Mouse (Mus musculus) forebrain, embryonic 10.5 days (tissue): Measurements from ENCODE around the gene Gria4. TPM values are rescaled to one million over a fixed set of nuclear protein-coding genes. Genes with fewer than 3 reads are reported as not detected.

ENCODE experiments used
- DNase-seq: peaks from one replicate; pipeline ENCODE4 v3.0.0-alpha.2; 2017; ENCODE audit warnings: low spot score; ENCODE audit errors: extremely low spot score
- H3K27ac ChIP-seq: fragments of 300-500 bp; sonication (generic); 2 replicates; pipeline ENCODE4 v1.5.1; 2016; ENCODE audit warnings: mild to moderate bottlenecking
- H3K27me3 ChIP-seq: fragments of 300-500 bp; sonication (generic); 2 replicates; pipeline ENCODE4 v1.6.1; 2016; ENCODE audit warnings: mild to moderate bottlenecking; ENCODE audit not compliant: poor library complexity, severe bottlenecking
- H3K36me3 ChIP-seq: fragments of 300-500 bp; sonication (generic); replicated peaks from 2 replicates; pipeline ENCODE4 v1.6.1; 2016; ENCODE audit warnings: mild to moderate bottlenecking, moderate library complexity
- H3K4me1 ChIP-seq: fragments of 300-500 bp; sonication (generic); 2 replicates; pipeline ENCODE4 v1.6.1; 2016
- H3K4me3 ChIP-seq: fragments of 300-500 bp; sonication (generic); 2 replicates; pipeline ENCODE4 v1.5.1; 2016; ENCODE audit warnings: mild to moderate bottlenecking, moderate library complexity
- H3K9me3 ChIP-seq: fragments of 300-500 bp; sonication (generic); 2 replicates; pipeline ENCODE4 v1.6.1; 2016; ENCODE audit warnings: mild to moderate bottlenecking, moderate library complexity
- WGBS: fragments of 180-500 bp; shearing (Covaris S2); methylation state at CpG from one replicate; pipeline ENCODE4 v1.1.7; 2016; 5-methylcytosine and 5-hydroxymethylcytosine counted together
- polyA plus RNA-seq: library from polyadenylated mRNA; unstranded; fragments of >200 nt; fragmentation: Nextera tagmentation; extraction: Ambion mirVana; gene quantifications from 2 replicates; pipeline ENCODE4 v1.2.1, GENCODE M21; 2016

Gene Gria4
- polyA plus RNA-seq, 1 experiment from 2014 or later, result 3.1 TPM

GRCm38 (mm10) chr9:4665691-4666090, 130.3 kb downstream of the Gria4 start:
- no peaks in the 10 kb centered on the region for H3K36me3 ChIP-seq
- no peak overlapping the region for H3K27ac ChIP-seq
- no peaks in the 10 kb centered on the region for H3K27me3 ChIP-seq
- H3K4me3 ChIP-seq, result no peak overlapping the region
- WGBS, result 86% methylated on average over 2 of the region's 2 CpGs
- DNase-seq, result no peak
- no peaks in the 10 kb centered on the region for H3K9me3 ChIP-seq
- no peaks in the 10 kb centered on the region for H3K4me1 ChIP-seq

DNA sequence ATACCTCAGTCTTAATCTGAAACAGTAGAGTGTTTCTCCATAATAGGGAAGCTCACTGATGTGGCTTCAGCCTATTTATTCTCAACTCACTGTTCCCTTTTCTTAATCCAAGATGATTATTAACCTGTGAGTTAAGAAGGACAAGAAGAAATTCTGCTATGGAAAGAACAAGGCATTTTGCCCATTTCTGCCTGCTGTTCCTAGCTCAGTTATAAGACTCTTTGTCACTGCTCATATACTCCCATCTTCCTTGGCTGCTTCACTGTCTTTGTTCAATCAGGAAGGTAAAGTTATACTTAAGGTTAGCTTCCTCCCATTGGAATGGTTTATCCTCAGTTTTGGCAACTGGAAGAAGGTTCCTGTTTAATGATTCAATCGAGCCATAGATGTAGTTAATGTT, 133.6 kb downstream of the Gria4 start:
- H3K36me3 ChIP-seq, result no peaks in the 10 kb centered on the region
- no peaks in the 10 kb centered on the region for H3K9me3 ChIP-seq
- DNase-seq, result no peak
- no peaks in the 10 kb centered on the region for H3K4me1 ChIP-seq
- 91% methylated on average over 1 of the region's 1 CpGs for WGBS
- no peak overlapping the region for H3K27ac ChIP-seq
- H3K4me3 ChIP-seq, result no peak overlapping the region
- H3K27me3 ChIP-seq, result no peaks in the 10 kb centered on the region

- H3K4me1 ChIP-seq, result no peaks in the 10 kb centered on the region
- H3K27ac ChIP-seq, result no peak overlapping the region
- no peak for DNase-seq
- H3K9me3 ChIP-seq, result no peaks in the 10 kb centered on the region
- no peaks in the 10 kb centered on the region for H3K36me3 ChIP-seq
- H3K27me3 ChIP-seq, result no peaks in the 10 kb centered on the region
- no peak overlapping the region for H3K4me3 ChIP-seq
These were observed 137.1 kb downstream of the Gria4 start for GRCm38 (mm10) chr9:4658951-4659350.

- 50% methylated on average over 1 of the region's 1 CpGs for WGBS
- no peak overlapping the region for H3K27ac ChIP-seq
- no peaks in the 10 kb centered on the region for H3K9me3 ChIP-seq
- H3K4me3 ChIP-seq, result no peak overlapping the region
- no peaks in the 10 kb centered on the region for H3K4me1 ChIP-seq
- H3K36me3 ChIP-seq, result no peaks in the 10 kb centered on the region
- no peak for DNase-seq
- no peaks in the 10 kb centered on the region for H3K27me3 ChIP-seq
These were observed 141.7 kb downstream of the Gria4 start for GRCm38 (mm10) chr9:4654333-4654732.

DNA sequence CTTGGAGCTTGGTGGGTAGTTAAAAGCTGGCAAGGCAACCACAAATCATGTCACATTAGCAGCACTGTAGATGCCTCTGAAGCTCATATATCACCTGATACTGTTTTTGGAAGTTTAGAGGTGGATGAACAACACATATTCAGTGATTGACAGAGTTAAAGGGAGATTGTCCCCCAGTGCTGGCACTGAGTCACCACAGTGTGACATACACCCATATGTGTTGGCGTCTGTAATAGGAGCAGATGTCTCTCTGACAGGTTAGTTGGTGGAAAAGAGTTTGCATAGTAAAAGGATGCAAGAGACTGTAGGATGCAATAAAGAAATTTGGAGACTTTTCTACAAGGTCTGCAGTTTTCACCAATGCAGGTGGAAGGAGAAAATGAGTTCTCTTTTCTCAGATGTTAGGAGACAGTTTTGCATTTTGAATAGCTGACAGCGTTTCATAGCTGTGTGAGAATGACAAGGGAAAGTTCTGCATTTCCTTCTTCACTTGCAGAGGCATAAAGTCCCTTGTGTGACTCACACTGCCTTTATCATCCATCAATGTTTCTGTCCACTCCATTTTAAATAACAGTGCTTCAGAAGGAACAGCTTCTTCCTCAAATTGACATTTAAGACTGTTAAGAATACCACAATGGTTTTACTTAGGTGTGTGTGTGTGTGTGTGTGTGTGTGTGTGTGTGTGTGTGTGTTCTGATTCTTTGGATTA, 156.7 kb downstream of the Gria4 start:
- WGBS, result 84% methylated on average over 2 of the region's 2 CpGs
- no peak overlapping the region for H3K27ac ChIP-seq
- DNase-seq, result no peak
- no peaks in the 10 kb centered on the region for H3K9me3 ChIP-seq
- no peaks in the 10 kb centered on the region for H3K36me3 ChIP-seq
- H3K27me3 ChIP-seq, result no peaks in the 10 kb centered on the region
- H3K4me1 ChIP-seq, result no peaks in the 10 kb centered on the region
- no peak overlapping the region for H3K4me3 ChIP-seq

DNA sequence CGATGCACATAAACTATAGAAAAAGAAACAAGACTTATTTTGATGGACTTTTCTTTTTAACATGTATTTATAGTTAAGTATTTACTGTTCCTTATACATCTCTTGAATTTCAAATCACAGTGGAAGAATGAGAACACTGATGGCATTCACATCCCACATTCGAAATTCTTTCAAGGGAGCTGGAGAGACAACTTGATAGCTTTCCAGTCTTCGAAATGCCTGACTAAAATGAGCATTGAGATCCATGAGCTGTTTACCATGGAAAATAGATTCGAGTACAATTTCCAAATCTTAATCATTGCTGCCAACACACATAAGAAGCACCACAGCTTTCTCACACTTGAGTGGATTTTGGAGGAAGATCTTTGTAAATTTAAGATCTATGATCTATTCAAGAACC, 164.1 kb downstream of the Gria4 start:
- Histone ChIP-seq H3K36me3 (no peaks in the 10 kb centered on the region), H3K27me3 (no peaks in the 10 kb centered on the region), H3K4me3 (no peak overlapping the region), H3K4me1 (no peaks in the 10 kb centered on the region), H3K27ac (no peak overlapping the region), H3K9me3 (no peaks in the 10 kb centered on the region)
- WGBS, result 83% methylated on average over 4 of the region's 4 CpGs
- no peak for DNase-seq

DNA sequence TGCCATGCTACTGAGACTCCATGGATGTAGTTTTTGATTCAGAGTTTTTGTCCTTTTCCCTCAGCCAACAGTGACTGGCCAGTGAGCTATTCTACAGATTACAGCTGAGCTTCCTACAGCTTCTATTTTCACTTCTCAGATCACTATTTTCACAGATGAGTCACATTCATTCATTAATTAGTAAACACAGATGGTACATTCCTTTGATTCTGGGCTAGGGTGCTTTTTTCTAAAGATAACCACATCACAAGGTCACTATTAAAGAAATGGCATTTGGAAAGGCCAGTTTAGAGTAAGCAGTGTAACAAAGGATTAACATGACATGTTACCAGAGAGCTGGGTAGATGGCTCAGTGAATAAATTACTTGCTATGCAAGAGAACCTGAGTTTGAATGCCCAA, 180.7 kb downstream of the Gria4 start:
- Histone ChIP-seq H3K9me3 (no peaks in the 10 kb centered on the region), H3K27ac (no peak overlapping the region), H3K36me3 (no peaks in the 10 kb centered on the region), H3K4me1 (no peaks in the 10 kb centered on the region), H3K4me3 (no peak overlapping the region), H3K27me3 (no peaks in the 10 kb centered on the region)
- no peak for DNase-seq

- H3K9me3 ChIP-seq, result no peaks in the 10 kb centered on the region
- H3K4me3 ChIP-seq, result no peak overlapping the region
- no peaks in the 10 kb centered on the region for H3K4me1 ChIP-seq
- H3K27me3 ChIP-seq, result no peaks in the 10 kb centered on the region
- H3K36me3 ChIP-seq, result no peaks in the 10 kb centered on the region
- no peak for DNase-seq
- 78% methylated on average over 3 of the region's 3 CpGs for WGBS
- no peak overlapping the region for H3K27ac ChIP-seq
These were observed 190.7 kb downstream of the Gria4 start for GRCm38 (mm10) chr9:4605354-4605753.

DNA sequence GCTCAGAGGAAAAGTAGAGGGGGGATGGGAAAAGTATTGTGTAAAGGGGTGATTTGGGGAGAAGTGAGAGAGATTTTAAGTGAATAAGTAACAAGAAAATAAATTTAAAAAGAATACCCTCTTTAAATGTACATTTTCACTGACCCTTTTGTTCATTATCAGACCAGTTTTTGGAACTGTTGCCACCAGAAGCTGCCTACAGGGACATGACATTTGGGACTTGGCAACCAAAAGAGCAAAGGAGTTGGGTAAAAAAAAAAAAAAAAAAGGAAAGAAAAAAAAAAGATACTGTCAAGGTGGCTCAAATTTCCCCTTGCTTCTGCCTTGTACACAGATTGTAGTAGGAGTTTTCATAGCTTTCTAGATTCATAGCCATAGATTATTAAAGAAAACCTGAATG, 191.8 kb downstream of the Gria4 start:
- DNase-seq, result no peak
- Histone ChIP-seq H3K4me1 (no peaks in the 10 kb centered on the region), H3K4me3 (no peak overlapping the region), H3K36me3 (no peaks in the 10 kb centered on the region), H3K27me3 (no peaks in the 10 kb centered on the region), H3K9me3 (no peaks in the 10 kb centered on the region), H3K27ac (no peak overlapping the region)

GRCm38 (mm10) chr9:4601788-4602187, 194.2 kb downstream of the Gria4 start:
- no peak overlapping the region for H3K4me3 ChIP-seq
- H3K27ac ChIP-seq, result no peak overlapping the region
- H3K27me3 ChIP-seq, result no peaks in the 10 kb centered on the region
- no peak for DNase-seq
- 89% methylated on average over 2 of the region's 2 CpGs for WGBS
- no peaks in the 10 kb centered on the region for H3K9me3 ChIP-seq
- no peaks in the 10 kb centered on the region for H3K4me1 ChIP-seq
- H3K36me3 ChIP-seq, result no peaks in the 10 kb centered on the region

- no peaks in the 10 kb centered on the region for H3K27me3 ChIP-seq
- DNase-seq, result no peak
- no peaks in the 10 kb centered on the region for H3K36me3 ChIP-seq
- no peaks in the 10 kb centered on the region for H3K9me3 ChIP-seq
- H3K27ac ChIP-seq, result no peak overlapping the region
- H3K4me3 ChIP-seq, result no peak overlapping the region
- H3K4me1 ChIP-seq, result no peaks in the 10 kb centered on the region
- 88% methylated on average over 5 of the region's 5 CpGs for WGBS
These were observed 222.4 kb downstream of the Gria4 start for GRCm38 (mm10) chr9:4573596-4573995.

DNA sequence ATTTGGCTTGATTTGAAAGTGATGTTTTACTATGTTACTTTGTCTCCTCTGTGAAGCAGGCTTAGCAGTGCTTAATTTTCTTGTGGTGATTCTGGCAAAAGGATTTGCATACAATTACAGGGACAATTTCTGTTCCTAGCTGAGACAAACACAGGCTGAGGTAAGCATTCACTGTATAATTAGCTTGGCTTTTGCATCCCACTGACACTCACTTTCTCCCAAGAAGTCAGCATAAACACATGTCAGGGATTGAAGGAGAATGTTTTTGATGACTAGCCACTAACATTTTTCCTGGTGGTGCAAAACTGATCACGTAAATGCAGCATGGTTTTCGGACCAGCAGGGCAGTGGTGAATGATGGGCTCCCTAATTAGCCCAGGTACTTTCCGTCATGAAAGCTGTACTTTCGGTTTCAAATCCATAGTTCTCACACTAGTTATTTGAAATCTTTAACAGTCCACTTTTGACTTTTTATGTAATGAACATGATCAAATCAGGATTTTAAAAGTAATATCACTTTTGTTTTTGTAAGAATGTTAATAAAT, 240.5 kb downstream of the Gria4 start:
- Histone ChIP-seq H3K9me3 (no peaks in the 10 kb centered on the region), H3K4me1 (no peaks in the 10 kb centered on the region), H3K27ac (no peak overlapping the region), H3K4me3 (no peak overlapping the region), H3K36me3 (no peaks in the 10 kb centered on the region), H3K27me3 (no peaks in the 10 kb centered on the region)
- no peak for DNase-seq
- WGBS, result 61% methylated on average over 4 of the region's 4 CpGs

DNA sequence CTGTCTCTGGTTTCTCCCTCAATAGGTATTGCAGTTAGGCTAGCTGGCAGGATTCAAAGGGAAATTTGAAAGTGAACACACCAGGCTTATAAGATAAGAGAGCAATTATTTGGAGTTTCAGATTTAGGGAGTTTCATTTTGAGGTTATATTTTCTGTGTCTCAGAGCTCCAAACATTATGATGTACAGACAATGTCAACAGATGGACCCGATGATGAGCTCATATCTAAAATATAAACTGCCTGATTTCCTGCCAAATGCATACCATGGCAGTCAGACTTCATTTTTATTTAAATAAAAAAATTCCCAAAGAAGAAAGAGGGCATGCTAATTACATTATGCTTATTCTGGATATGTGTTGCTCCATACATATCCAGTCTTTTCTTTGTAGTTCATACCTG, 256.8 kb downstream of the Gria4 start:
- Histone ChIP-seq H3K9me3 (no peaks in the 10 kb centered on the region), H3K36me3 (no peaks in the 10 kb centered on the region), H3K27ac (no peak overlapping the region), H3K4me3 (no peak overlapping the region), H3K27me3 (no peaks in the 10 kb centered on the region), H3K4me1 (no peaks in the 10 kb centered on the region)
- WGBS, result 93% methylated on average over 1 of the region's 1 CpGs
- DNase-seq, result no peak
